Mouse (Mus musculus): ENCODE data around the gene Cbfb.

Cbfb gene

GRCm38 (mm10) chr8:105252680-105253537 lies 82.4 kb downstream of the Cbfb start:
- no peak for DNase-seq (ENCODE audit: low read depth)

- no peak for DNase-seq (ENCODE audit: low read depth)
Measured at GRCm38 (mm10) chr8:105253766-105254151, 83.3 kb downstream of the Cbfb start.

- DNase-seq (ENCODE audit: low read depth): peak; percentile 81
Measured at GRCm38 (mm10) chr8:105254152-105254965, 83.9 kb downstream of the Cbfb start.

- peak; percentile 74 for DNase-seq (ENCODE audit: low read depth)
Measured at GRCm38 (mm10) chr8:105254966-105255350, 84.5 kb downstream of the Cbfb start, which contains the start of gene B3gnt9. B3gnt9 (minus strand) TSS chr8:105255153.

GRCm38 (mm10) chr8:105257318-105258114 lies 87.0 kb downstream of the Cbfb start:
- no peak for DNase-seq (ENCODE audit: low read depth)

GRCm38 (mm10) chr8:105258911-105259720 lies 88.6 kb downstream of the Cbfb start:
- DNase-seq (ENCODE audit: low read depth): no peak

GRCm38 (mm10) chr8:105259721-105260320 lies 89.3 kb downstream of the Cbfb start:
- DNase-seq (ENCODE audit: low read depth): no peak

- no peak for DNase-seq (ENCODE audit: low read depth)
Measured at GRCm38 (mm10) chr8:105260371-105261099, 90.1 kb downstream of the Cbfb start.

GRCm38 (mm10) chr8:105261326-105261980 lies 91.0 kb downstream of the Cbfb start:
- DNase-seq (ENCODE audit: low read depth): no peak

- DNase-seq (ENCODE audit: low read depth): no peak
Measured at GRCm38 (mm10) chr8:105263244-105263912, 92.9 kb downstream of the Cbfb start.

- DNase-seq (ENCODE audit: low read depth): no peak
Measured at GRCm38 (mm10) chr8:105264024-105264982, 93.8 kb downstream of the Cbfb start, which contains the start of the genes Tradd and Fbxl8. Tradd (minus strand) TSS chr8:105264609. Fbxl8 (plus strand) TSS chr8:105264648.

- no peak for DNase-seq (ENCODE audit: low read depth)
Measured at GRCm38 (mm10) chr8:105265128-105265527, 94.7 kb downstream of the Cbfb start.

GRCm38 (mm10) chr8:105266775-105267174 lies 96.3 kb downstream of the Cbfb start:
- DNase-seq (ENCODE audit: low read depth): no peak

All from c-Kit-positive CD71-positive TER-119-negative erythroid progenitor cells, embryonic 14.5 days (primary cell).